Mouse (Mus musculus): ENCODE measurements around the gene Traf4. TPM values are rescaled to one million over a fixed set of nuclear protein-coding genes. Genes with fewer than 3 reads are reported as not detected.

Gene Traf4
- polyA plus RNA-seq, 1 experiment from 2014 or later, result 127 TPM

DNA sequence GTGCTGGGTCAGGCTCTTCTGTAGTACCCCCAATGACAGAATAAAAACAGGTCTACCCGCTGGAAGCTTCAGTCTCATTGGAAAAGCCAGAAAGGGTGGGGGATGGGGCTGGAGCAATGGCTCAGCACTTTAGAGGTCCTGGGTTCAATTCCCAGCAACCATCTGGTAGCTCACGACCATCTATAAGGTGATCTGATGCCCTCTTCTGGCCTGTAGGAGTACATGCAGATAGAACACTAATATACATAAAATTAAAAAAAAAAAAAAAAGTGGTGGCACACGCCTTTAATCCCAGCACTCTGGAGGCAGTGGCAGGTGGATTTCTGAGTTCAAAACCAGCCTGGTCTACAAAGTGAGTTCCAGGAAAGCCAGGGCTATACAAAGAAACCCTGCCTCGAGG is 5.9 kb upstream of the Traf4 start:
- no peak for ATAC-seq (ENCODE audit: low FRiP score)
- Histone ChIP-seq H3K27me3 (0 out of 2 replicates have a peak, but pooled peaks cover 4% of the 10 kb centered on the region), H3K4me3 (no peak overlapping the region), H3K9ac (no peak overlapping the region), H3K36me3 (0 out of 2 replicates have a peak, but pooled peaks cover 3% of the 10 kb centered on the region), H3K9me3 (no peaks in the 10 kb centered on the region), H3K4me2 (no peak overlapping the region), H3K27ac (no peak overlapping the region), H3K4me1 (replicated peaks) (peaks cover 9% of the 10 kb centered on the region)
- WGBS, result 68% methylated on average over 4 of the region's 4 CpGs

DNA sequence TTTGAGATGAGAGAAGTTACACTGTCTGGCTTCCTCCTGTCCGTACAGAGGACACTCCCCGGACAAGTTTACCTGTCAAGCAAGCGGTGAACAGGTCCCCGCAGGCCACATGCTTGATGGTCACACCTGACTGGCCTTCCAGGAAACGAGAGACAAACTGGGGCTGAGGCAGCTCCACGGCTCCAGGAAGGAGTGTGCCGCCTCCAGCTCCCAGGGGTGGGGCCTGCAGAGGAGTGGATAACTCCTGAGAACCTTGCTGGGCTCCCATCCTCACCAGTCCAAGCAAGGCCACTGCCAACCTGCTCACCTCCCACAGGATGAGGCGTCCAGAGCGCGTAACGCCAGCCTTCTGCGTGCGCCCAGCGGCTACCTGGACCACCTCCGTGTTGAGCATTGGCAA is 4.9 kb upstream of the Traf4 start:
- Histone ChIP-seq H3K4me2 (no peak overlapping the region), H3K9ac (no peak overlapping the region), H3K27me3 (0 out of 2 replicates have a peak, but pooled peaks cover 4% of the 10 kb centered on the region), H3K4me3 (no peak overlapping the region), H3K36me3 (0 out of 2 replicates have a peak, but pooled peaks cover 3% of the 10 kb centered on the region), H3K9me3 (no peaks in the 10 kb centered on the region), H3K27ac (no peak overlapping the region), H3K4me1 (replicated peaks) (peaks cover 12% of the 10 kb centered on the region)
- no peak for ATAC-seq (ENCODE audit: low FRiP score)
- WGBS, result 91% methylated on average over 15 of the region's 15 CpGs

DNA sequence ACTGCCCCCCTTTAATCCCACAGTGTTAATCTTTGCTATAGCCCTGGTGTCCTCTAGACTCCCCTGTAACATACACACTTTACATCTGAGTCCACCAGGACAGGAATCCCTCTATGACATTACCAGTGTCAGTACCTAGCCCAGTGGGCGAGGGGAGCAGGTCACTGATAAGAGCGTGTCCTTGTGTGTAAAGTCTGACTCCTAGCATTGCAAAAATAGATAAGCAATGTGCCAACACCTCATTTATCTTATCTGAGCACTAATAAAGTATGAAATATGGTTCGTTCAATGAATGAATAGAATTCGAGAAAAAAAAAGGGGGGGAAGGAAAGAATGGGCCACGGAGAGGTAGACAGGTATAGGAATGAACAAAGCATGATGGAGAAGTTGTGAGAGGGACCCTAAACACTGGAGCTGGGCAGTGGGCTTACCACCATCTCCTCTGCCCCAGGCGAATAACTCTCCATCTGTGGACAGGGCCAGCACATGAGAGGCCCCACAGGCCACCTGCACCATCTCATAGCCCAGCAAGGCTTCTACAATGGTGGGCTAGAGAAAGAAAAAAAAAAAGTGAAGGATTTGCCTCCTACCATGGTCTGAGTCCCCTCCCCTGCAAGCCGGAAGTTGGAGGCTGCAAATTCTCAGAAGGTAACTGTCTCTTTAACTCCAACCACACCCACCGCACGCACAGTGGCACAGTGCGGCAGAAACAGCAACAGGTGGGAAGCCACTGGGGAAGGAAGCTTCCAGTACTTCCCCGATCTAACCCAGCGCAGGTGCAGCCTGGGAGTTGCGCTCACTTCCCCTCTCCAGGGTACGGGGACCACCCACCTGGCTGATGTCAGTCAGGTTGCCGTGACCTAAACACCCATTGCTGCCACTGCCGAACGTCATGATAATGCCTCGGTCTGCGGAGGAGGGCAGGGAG is 3.4 kb upstream of the Traf4 start:
- WGBS, result 65% methylated on average over 19 of the region's 19 CpGs
- Histone ChIP-seq H3K4me2 (no peak overlapping the region), H3K9me3 (no peaks in the 10 kb centered on the region), H3K9ac (no peak overlapping the region), H3K36me3 (0 out of 2 replicates have a peak, but pooled peaks cover 3% of the 10 kb centered on the region), H3K4me3 (no peak overlapping the region), H3K27ac (no peak overlapping the region), H3K27me3 (0 out of 2 replicates have a peak, but pooled peaks cover 4% of the 10 kb centered on the region), H3K4me1 (replicated peaks) (peaks cover 14% of the 10 kb centered on the region)
- ATAC-seq (ENCODE audit: low FRiP score), result no peak

DNA sequence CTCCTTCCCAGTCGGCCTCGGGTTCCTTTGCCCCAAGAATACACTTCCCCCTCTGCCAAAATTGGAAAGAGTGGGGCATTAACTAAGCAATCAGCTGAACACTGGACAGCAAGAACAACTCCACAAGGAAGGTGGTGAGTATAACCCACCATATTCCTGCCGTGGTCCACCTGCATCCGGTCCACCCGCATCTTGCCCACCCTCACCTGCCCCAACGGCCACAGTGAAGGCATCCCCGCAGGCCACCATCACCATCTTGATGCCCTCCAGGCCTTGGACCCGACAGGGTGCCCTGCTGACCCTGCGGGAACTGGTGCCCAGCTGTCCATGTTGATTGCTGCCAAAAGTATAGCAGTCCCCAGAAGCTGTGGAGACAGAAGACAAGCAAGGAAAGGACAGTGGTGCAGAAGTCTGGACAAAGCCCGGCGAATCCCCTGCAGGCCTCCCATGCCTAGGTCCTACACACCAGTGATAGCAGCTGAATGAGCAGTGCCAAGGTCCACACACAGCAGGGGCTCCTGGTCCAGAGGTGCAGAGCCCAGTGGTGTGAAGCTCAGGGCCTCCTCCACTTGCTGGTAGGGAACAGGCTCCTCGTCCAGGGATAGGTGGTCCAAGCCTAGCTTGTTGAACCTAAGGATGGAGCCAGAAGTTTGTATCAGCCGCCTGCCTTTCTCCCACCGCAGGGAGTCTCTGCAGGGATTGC is 2.0 kb upstream of the Traf4 start:
- no peak for ATAC-seq (ENCODE audit: low FRiP score)
- 92% methylated on average over 14 of the region's 14 CpGs for WGBS
- 0 out of 2 replicates have a peak, but pooled peaks cover 4% of the 10 kb centered on the region for H3K27me3 ChIP-seq

DNA sequence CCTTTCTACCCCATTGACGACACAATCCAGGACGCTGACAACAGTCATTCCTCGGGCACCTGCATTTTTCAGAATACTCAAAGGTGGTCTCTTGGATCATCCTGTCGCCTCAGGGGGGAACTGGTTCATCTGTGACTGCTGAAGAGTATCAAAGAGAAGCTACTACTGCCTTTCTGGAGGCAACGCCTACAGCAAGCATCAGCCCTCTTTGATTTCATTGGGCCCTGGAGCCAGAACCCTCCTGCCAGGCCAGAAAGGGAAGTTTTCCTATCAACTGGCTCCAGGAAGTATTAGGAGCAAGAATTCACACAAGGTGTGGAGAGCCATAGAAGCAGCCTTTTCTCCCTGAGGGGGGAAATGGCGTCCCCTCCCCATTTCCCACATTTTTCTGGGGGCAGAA is 1.3 kb upstream of the Traf4 start:
- H3K4me3 ChIP-seq, result no peak overlapping the region
- H3K27me3 ChIP-seq, result 0 out of 2 replicates have a peak, but pooled peaks cover 4% of the 10 kb centered on the region
- peak overlapping the region; percentile 2; the same call in 1 of the 2 replicates for H3K27ac ChIP-seq
- H3K4me1 ChIP-seq (replicated peaks), result peaks cover 35% of the 10 kb centered on the region
- peaks cover 11% of the 10 kb centered on the region for H3K36me3 ChIP-seq
- no peak overlapping the region for H3K4me2 ChIP-seq
- H3K9ac ChIP-seq, result no peak overlapping the region
- 76% methylated on average over 6 of the region's 6 CpGs for WGBS
- no peak for ATAC-seq (ENCODE audit: low FRiP score)
- H3K9me3 ChIP-seq, result no peaks in the 10 kb centered on the region

More for the DNA sequence above, 2.0 kb upstream of the Traf4 start:
- Histone ChIP-seq H3K4me3 (no peak overlapping the region), H3K9me3 (no peaks in the 10 kb centered on the region), H3K27ac (no peak overlapping the region), H3K9ac (no peak overlapping the region), H3K4me2 (no peak overlapping the region), H3K4me1 (replicated peaks) (peaks cover 27% of the 10 kb centered on the region), H3K36me3 (0 out of 2 replicates have a peak, but pooled peaks cover 3% of the 10 kb centered on the region)

DNA sequence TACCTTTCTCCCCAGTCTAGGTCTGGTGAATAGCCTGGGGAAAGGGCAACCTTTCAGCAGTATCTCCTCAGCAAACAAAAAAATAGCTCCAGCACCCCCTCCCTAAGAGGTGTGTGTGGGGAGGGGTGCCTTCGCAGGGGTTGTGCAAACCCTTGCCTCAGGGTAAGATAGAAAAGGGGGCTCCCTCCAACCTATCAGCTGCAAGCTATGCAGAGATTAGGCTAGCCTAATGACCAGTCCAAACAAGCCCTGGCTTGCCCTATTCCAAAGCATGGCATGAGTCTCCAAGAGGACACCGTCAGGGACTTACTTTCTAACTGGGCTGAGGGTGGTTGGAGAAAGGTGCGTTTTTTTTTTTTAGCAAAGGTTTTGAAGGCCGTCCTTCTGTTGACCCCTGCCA is 772 bp upstream of the Traf4 start:
- Histone ChIP-seq H3K4me1 (replicated peaks) (peaks cover 40% of the 10 kb centered on the region), H3K9me3 (no peaks in the 10 kb centered on the region), H3K36me3 (peaks cover 15% of the 10 kb centered on the region), H3K27ac (peak overlapping the region; percentile 99), H3K4me2 (peak overlapping the region; percentile 91), H3K27me3 (0 out of 2 replicates have a peak, but pooled peaks cover 4% of the 10 kb centered on the region), H3K4me3 (peak overlapping the region; percentile 98), H3K9ac (peak overlapping the region; percentile 100)
- ATAC-seq (ENCODE audit: low FRiP score), result no peak
- 62% methylated on average over 4 of the region's 4 CpGs for WGBS

DNA sequence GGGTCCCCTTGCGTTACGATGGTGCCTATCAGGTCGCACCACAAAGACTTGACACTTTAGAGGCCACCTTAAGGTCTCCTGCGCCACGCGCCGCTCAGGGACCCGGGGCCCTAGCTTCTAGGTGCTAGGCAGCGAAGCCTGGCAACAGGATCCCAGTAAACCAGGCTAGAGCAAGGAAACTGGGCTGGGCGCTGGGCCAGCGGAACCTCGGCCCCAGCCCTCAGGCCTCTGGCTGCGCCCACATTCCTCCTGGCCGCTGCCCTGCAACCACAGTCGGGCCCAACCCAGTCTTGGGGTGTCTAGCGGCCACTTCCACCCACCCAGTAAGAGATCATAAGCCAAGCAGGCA is 346 bp upstream of the Traf4 start:
- H3K9ac ChIP-seq, result peak overlapping the region; percentile 100
- no peaks in the 10 kb centered on the region for H3K9me3 ChIP-seq
- WGBS, result 1% methylated on average over 16 of the region's 16 CpGs
- peaks cover 40% of the 10 kb centered on the region for H3K4me1 ChIP-seq (replicated peaks)
- 0 out of 2 replicates have a peak, but pooled peaks cover 4% of the 10 kb centered on the region for H3K27me3 ChIP-seq
- H3K36me3 ChIP-seq, result peaks cover 17% of the 10 kb centered on the region
- H3K4me2 ChIP-seq, result peak overlapping the region; percentile 91
- peak overlapping the region; percentile 98 for H3K4me3 ChIP-seq
- ATAC-seq (ENCODE audit: low FRiP score), result peak; percentile 18; the same call in 1 of the 2 replicates
- peak overlapping the region; percentile 99 for H3K27ac ChIP-seq

DNA sequence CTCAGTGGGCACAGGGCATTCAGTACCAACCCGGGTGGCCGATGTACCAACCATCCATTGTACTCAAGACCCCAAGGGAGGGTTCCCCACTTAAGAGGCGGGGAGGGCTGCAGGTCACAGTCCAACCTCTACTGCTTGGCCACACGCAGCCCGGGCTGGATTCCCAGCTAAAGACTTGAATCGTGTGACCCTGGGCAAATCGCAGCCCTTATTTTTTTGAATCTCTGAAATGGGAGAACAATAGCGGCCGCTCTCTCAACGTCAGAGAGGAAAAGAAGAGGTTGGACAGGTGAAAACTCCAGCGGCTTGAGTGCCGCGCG is 825 bp downstream of the Traf4 start:
- Histone ChIP-seq H3K27ac (peak overlapping the region; percentile 99), H3K36me3 (peaks cover 28% of the 10 kb centered on the region), H3K4me3 (peak overlapping the region; percentile 98), H3K9me3 (no peaks in the 10 kb centered on the region), H3K4me1 (replicated peaks) (peaks cover 42% of the 10 kb centered on the region), H3K27me3 (0 out of 2 replicates have a peak, but pooled peaks cover 4% of the 10 kb centered on the region), H3K9ac (peak overlapping the region; percentile 100), H3K4me2 (peak overlapping the region; percentile 91)
- WGBS, result under 1% methylated on average over 14 of the region's 14 CpGs
- no peak for ATAC-seq (ENCODE audit: low FRiP score)

DNA sequence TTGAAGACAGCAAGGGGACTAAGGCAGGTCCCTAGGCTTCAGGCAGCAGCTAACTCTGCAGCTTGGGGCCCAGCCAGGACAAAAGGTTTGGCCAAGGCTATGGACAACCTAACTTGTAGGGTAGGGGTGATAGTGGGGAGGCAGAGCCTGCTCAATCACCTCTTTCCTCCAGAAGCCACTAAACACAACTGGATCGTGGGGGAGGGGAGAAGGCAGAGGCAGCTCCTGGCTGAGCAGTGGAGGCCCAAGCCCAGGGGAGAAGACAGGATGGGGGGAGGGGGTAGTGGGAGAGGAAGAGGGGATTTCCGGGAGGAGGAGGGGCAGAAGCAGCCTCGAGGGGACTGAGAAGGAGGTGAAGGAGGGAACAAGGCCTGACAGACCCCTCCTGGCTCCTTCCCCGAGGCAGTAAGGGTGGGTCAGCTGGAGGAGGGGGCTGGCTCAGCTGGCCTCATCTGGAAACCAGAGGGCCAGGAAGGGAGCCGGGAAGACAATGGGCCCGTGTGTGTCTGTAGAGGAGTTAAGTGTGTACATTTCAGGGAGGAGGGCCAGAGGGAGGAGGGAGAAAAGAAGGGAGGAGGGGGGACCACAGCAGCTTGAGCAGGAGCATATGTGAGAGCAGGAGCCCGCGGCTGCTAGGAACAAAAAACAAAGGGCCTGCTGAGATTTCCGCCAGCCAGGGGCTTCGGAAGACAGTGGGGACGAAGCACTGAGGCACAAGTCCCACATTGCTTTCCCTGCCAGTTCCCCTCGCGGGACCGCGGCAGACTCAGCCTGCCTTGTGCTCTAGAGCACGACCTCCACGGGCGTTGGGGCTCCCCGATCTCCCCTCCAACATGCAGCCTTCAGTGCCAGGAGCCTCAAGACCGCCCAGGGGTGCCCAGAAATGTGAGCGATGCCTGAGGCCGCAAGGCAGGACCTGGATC is 1.4 kb downstream of the Traf4 start:
- H3K36me3 ChIP-seq, result peaks cover 35% of the 10 kb centered on the region
- WGBS, result under 1% methylated on average over 22 of the region's 22 CpGs
- H3K4me3 ChIP-seq, result peak overlapping the region; percentile 98
- ATAC-seq (ENCODE audit: low FRiP score), result peak; percentile 52
- no peaks in the 10 kb centered on the region for H3K9me3 ChIP-seq
- H3K4me2 ChIP-seq, result peak overlapping the region; percentile 91
- H3K27me3 ChIP-seq, result 0 out of 2 replicates have a peak, but pooled peaks cover 4% of the 10 kb centered on the region
- peak overlapping the region; percentile 99 for H3K27ac ChIP-seq
- H3K4me1 ChIP-seq (replicated peaks), result peaks cover 44% of the 10 kb centered on the region
- peak overlapping the region; percentile 100 for H3K9ac ChIP-seq

DNA sequence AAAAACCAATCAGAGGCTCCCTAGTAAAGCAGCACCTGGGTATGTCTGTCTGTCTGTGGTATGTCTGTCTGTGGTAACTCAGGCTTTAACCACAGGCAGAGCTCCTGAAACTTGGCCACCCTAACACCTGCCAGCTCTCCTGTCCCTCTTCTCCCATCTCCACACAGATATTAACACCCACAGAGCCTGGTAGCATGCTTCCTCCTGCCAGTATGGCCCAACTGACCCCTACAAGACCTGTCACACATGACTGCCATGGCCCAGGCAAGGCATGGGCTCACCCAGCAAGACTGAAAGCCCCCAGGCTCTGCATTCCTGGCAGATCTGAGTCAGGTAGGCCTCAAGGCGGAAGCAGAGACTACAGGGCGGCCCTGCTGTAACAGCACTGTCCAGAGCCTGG is 2.3 kb downstream of the Traf4 start:
- Histone ChIP-seq H3K9ac (peak overlapping the region; percentile 100), H3K4me2 (peak overlapping the region; percentile 91), H3K9me3 (no peaks in the 10 kb centered on the region), H3K27ac (peak overlapping the region; percentile 99), H3K36me3 (peaks cover 43% of the 10 kb centered on the region), H3K4me1 (replicated peaks) (peaks cover 51% of the 10 kb centered on the region), H3K27me3 (0 out of 2 replicates have a peak, but pooled peaks cover 4% of the 10 kb centered on the region), H3K4me3 (peak overlapping the region; percentile 98)
- no peak for ATAC-seq (ENCODE audit: low FRiP score)
- WGBS, result 77% methylated on average over 2 of the region's 2 CpGs

DNA sequence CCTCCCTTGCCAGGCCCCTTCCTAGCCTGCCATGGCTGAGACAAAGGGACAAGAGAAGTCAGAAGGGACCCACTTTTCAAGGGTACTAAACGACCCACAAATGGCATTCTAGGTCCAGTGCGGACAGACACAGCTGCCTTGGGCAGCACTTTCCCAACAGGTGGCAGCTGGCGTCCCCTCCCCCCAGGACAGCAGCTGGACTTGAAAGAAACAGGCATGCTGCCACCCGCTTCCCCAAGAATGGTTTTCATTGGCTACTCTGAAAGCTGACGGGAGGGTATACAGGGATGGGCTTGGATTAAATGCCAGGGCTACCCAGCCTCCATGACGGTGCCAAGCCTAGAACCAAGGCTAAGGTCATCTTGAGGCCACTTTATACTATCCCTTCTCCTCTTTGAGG is 2.9 kb downstream of the Traf4 start:
- 0 out of 2 replicates have a peak, but pooled peaks cover 4% of the 10 kb centered on the region for H3K27me3 ChIP-seq
- no peak for ATAC-seq (ENCODE audit: low FRiP score)
- H3K4me3 ChIP-seq, result peak overlapping the region; percentile 98
- H3K4me2 ChIP-seq, result peak overlapping the region; percentile 91
- peak overlapping the region; percentile 100 for H3K9ac ChIP-seq
- H3K27ac ChIP-seq, result peak overlapping the region; percentile 99
- no peaks in the 10 kb centered on the region for H3K9me3 ChIP-seq
- WGBS, result 39% methylated on average over 6 of the region's 6 CpGs
- peaks cover 56% of the 10 kb centered on the region for H3K4me1 ChIP-seq (replicated peaks)
- H3K36me3 ChIP-seq, result peaks cover 49% of the 10 kb centered on the region
